Mouse (Mus musculus): Measurements from ENCODE around the gene Bpifa2. TPM values are rescaled to one million over a fixed set of nuclear protein-coding genes. Genes with fewer than 3 reads are reported as not detected.
"Not testable (repeated sequence)": the region's sequence is repeated elsewhere in the genome, so short reads cannot be mapped to it uniquely, and the experiment has no call there.

The Bpifa2 gene
- polyA plus RNA-seq, 1 experiment from 2014 or later: not detected

DNA sequence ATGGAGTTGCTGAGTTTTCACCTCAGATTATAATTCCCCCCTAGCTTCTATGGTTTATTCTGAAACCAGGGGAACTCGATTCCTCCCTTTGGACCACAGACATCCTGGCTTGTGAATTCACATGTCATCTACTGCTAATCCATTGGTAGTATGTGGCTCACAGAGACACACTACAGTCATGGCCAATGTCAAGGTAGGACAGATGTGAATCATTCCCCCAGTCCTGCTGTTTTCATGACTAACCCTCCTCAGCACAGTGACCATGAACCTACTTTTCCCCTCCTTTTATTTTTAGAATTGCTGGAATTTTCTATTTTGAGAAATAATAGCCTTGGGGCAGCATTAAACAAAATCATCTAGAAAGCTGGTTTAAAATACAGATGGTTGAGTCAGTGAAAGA is 684 bp upstream of the Bpifa2 start:
- H3K27me3 ChIP-seq (replicated peaks): 0 out of 2 replicates have a peak, but pooled peaks cover 3% of the 10 kb centered on the region
- H3K4me1 ChIP-seq: no peaks in the 10 kb centered on the region
- no peak overlapping the region for H3K4me2 ChIP-seq
- no peaks in the 10 kb centered on the region for H3K36me3 ChIP-seq
- no peak overlapping the region for H3K9ac ChIP-seq
- H3K27ac ChIP-seq (replicated peaks): no peak overlapping the region
- H3K4me3 ChIP-seq: no peak overlapping the region
- no peak for ATAC-seq (ENCODE audit: extremely low read depth, insufficient number of reproducible peaks, low FRiP score, low TSS enrichment)
- 59% methylated on average over 1 of the region's 1 CpGs for WGBS
- H3K9me3 ChIP-seq: no peaks in the 10 kb centered on the region

- Histone ChIP-seq H3K36me3 (no peaks in the 10 kb centered on the region), H3K4me3 (no peak overlapping the region), H3K9ac (no peak overlapping the region), H3K4me1 (no peaks in the 10 kb centered on the region), H3K9me3 (no peaks in the 10 kb centered on the region), H3K27ac (replicated peaks) (no peak overlapping the region), H3K27me3 (replicated peaks) (no peaks in the 10 kb centered on the region), H3K4me2 (no peak overlapping the region)
- no peak for ATAC-seq (ENCODE audit: extremely low read depth, insufficient number of reproducible peaks, low FRiP score, low TSS enrichment)
- WGBS: 69% methylated on average over 1 of the region's 1 CpGs
These were observed 9.9 kb downstream of the Bpifa2 start for GRCm38 (mm10) chr2:154017990-154018389.

GRCm38 (mm10) chr2:154024676-154025075 is 16.6 kb downstream of the Bpifa2 start:
- H3K4me1 ChIP-seq; H3K27me3 ChIP-seq (replicated peaks); H3K9ac ChIP-seq; H3K4me2 ChIP-seq; H3K36me3 ChIP-seq; H3K4me3 ChIP-seq; H3K27ac ChIP-seq (replicated peaks); H3K9me3 ChIP-seq; ATAC-seq (ENCODE audit: extremely low read depth, insufficient number of reproducible peaks, low FRiP score, low TSS enrichment): not testable (repeated sequence)
- WGBS: 69% methylated on average over 4 of the region's 4 CpGs

DNA sequence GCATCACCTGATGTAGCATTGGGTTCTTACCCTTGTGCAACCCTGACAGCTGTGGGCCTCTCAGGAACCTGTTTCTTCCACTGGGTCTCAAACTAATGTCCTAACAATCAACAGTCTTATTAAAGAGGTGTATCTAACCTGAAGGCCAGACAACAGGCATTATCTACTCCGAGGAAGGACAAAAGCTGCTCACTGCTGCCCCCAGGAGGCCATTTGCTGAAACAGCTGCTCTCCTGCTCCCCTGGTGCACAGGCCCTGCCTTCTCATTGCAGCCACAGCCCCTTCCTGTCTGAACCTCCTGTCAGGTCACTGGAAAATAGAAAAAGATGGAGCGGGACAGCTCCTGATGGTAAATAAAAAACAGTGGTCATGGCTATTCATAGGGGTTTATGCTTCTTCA is 30.9 kb downstream of the Bpifa2 start:
- no peak overlapping the region for H3K4me3 ChIP-seq
- H3K27ac ChIP-seq (replicated peaks): no peak overlapping the region
- H3K9ac ChIP-seq: no peak overlapping the region
- no peaks in the 10 kb centered on the region for H3K36me3 ChIP-seq
- no peaks in the 10 kb centered on the region for H3K9me3 ChIP-seq
- no peaks in the 10 kb centered on the region for H3K4me1 ChIP-seq
- ATAC-seq (ENCODE audit: extremely low read depth, insufficient number of reproducible peaks, low FRiP score, low TSS enrichment): no peak
- 60% methylated on average over 2 of the region's 2 CpGs for WGBS
- H3K27me3 ChIP-seq (replicated peaks): no peaks in the 10 kb centered on the region
- no peak overlapping the region for H3K4me2 ChIP-seq

DNA sequence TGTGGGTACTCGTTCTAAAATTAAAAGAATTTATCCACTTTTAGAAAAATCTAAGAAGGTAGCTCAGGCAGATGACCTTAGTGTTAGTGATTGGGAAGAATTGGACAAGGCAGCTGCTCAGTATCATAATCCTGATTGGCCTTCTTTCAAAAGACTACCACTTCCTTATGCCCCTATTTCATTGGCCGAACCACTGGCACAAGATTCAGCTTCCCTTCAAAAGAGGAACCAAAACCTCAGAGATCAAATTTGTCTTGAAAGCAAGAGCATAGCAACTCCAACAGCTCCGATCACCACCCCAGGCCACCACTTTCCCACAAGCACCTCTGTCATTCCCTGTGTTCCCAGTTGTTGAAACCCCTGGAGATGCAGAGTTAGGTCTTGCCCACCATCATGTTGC is 36.7 kb downstream of the Bpifa2 start:
- ATAC-seq (ENCODE audit: extremely low read depth, insufficient number of reproducible peaks, low FRiP score, low TSS enrichment): no peak
- Histone ChIP-seq H3K36me3 (no peaks in the 10 kb centered on the region), H3K9ac (no peak overlapping the region), H3K27ac (replicated peaks) (no peak overlapping the region), H3K9me3 (no peaks in the 10 kb centered on the region), H3K4me2 (no peak overlapping the region), H3K4me1 (no peaks in the 10 kb centered on the region), H3K27me3 (replicated peaks) (no peaks in the 10 kb centered on the region), H3K4me3 (no peak overlapping the region)
- WGBS: 70% methylated on average over 3 of the region's 3 CpGs

DNA sequence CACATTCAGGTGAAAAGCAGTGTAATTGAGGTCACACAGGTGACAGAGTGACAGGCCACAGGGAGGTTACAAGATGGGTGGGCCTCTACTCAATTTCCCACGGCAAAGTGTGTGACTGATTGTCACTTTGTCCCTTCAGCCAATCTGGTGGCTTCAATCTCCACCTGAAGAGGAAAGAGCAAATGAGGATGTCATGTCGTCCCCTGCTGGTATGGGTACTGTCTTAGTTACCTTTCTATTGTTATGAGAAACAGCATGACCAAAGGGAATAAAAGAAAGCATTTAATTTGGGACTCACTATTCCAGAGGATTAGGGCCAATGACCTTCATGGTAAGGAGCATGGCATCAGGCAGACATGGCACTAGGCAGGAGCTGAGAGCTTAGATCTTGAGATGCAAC is 50.6 kb downstream of the Bpifa2 start:
- Histone ChIP-seq H3K9me3 (no peaks in the 10 kb centered on the region), H3K4me3 (no peak overlapping the region), H3K4me2 (no peak overlapping the region), H3K27me3 (replicated peaks) (no peaks in the 10 kb centered on the region), H3K27ac (replicated peaks) (no peak overlapping the region), H3K4me1 (no peaks in the 10 kb centered on the region), H3K9ac (no peak overlapping the region), H3K36me3 (no peaks in the 10 kb centered on the region)
- 54% methylated on average over 2 of the region's 2 CpGs for WGBS
- no peak for ATAC-seq (ENCODE audit: extremely low read depth, insufficient number of reproducible peaks, low FRiP score, low TSS enrichment)

Other genes starting within 250 kb of the Bpifa2 start
- gene Efcab8, start 228.3 kb upstream of the Bpifa2 start, polyA plus RNA-seq (2015; fragmentation: Nextera tagmentation; extraction: Ambion mirVana): not detected in 2 replicates
- gene Sun5, start 137.2 kb upstream of the Bpifa2 start, polyA plus RNA-seq (2015; fragmentation: Nextera tagmentation; extraction: Ambion mirVana): not detected in 2 replicates
- 0.11 TPM in 1 of 2 replicates, not detected in the other for gene Bpifb2, start 133.2 kb upstream of the Bpifa2 start, polyA plus RNA-seq (2015; fragmentation: Nextera tagmentation; extraction: Ambion mirVana)
- not detected in 2 replicates for gene Bpifb6, start 107.9 kb upstream of the Bpifa2 start, polyA plus RNA-seq (2015; fragmentation: Nextera tagmentation; extraction: Ambion mirVana)
- gene Bpifb3, start 90.0 kb upstream of the Bpifa2 start, polyA plus RNA-seq (2015; fragmentation: Nextera tagmentation; extraction: Ambion mirVana): not detected in 2 replicates
- gene Bpifb4, start 70.1 kb upstream of the Bpifa2 start, polyA plus RNA-seq (2015; fragmentation: Nextera tagmentation; extraction: Ambion mirVana): not detected in 2 replicates
- gene Bpifa6, start 33.3 kb upstream of the Bpifa2 start, polyA plus RNA-seq (2015; fragmentation: Nextera tagmentation; extraction: Ambion mirVana): not detected in 2 replicates
- not detected in 2 replicates for gene Bpifa3, start 122.1 kb downstream of the Bpifa2 start, polyA plus RNA-seq (2015; fragmentation: Nextera tagmentation; extraction: Ambion mirVana)
- gene Bpifa1, start 134.6 kb downstream of the Bpifa2 start, polyA plus RNA-seq (2015; fragmentation: Nextera tagmentation; extraction: Ambion mirVana): not detected in 2 replicates
- not detected in 2 replicates for gene Bpifa5, start 154.3 kb downstream of the Bpifa2 start, polyA plus RNA-seq (2015; fragmentation: Nextera tagmentation; extraction: Ambion mirVana)
- gene Bpifb1, start 182.6 kb downstream of the Bpifa2 start, polyA plus RNA-seq (2015; fragmentation: Nextera tagmentation; extraction: Ambion mirVana): 0.31 and 0.50 TPM in 2 replicates
- 0.25 and 0.37 TPM in 2 replicates for gene Bpifb5, start 215.5 kb downstream of the Bpifa2 start, polyA plus RNA-seq (2015; fragmentation: Nextera tagmentation; extraction: Ambion mirVana)
- not detected in 2 replicates for gene Bpifb9a, start 249.6 kb downstream of the Bpifa2 start, polyA plus RNA-seq (2015; fragmentation: Nextera tagmentation; extraction: Ambion mirVana)